In the genomic region with DNA sequence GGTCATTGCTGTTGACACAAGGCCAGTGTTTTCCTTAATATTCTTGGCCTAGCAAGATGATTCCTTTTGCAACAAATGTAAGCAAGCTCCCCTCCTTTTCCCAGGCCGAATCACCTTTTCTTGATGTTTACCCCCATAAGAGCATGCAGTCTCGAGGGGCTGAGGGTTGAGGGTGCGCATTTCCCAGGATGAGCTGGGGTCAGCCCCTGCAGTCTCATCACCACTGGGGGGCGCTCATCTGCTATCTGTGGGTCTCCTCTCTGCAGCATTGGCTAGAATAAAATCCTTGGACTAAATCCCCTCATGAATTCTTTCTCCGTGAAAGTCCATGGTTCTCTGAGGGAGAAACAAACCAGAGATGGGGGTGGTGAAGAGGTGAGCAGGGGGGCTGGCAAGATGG, we compare ENCODE assay signal across 8 mouse cellular contexts.
DNase-seq lines count a peak whose midpoint lies in the region; ATAC-seq and TF ChIP-seq lines count a peak whose summit lies in the region.
"Had no signal": no experiment of that assay in that cellular context is flagged by ENCODE, and none has a peak within 500 bp of the region (broad histone marks: within the 10 kb centered on the region; RNA-seq: fewer than 3 reads in every experiment).

No protein-coding gene starts in this region.

- H3K4me1 ChIP-seq in E14TG2a.4 (replicated peaks; ENCODE audit: low read depth, low read length) = 0 out of 2 replicates have a peak, but pooled peaks cover under 1% of the 10 kb centered on the region
- no peaks in the 10 kb centered on the region for H3K4me1 ChIP-seq in MEL (ENCODE audit: control insufficient read depth in 1 of 2, insufficient read depth in 2 of 2, low read length in 2 of 2)
- peaks cover 3% of the 10 kb centered on the region for H3K4me1 ChIP-seq in embryonic facial prominence, embryonic 10.5 days

- TF ChIP-seq CTCF in layer of hippocampus, adult 2 months (conservative IDR thresholded peaks at IDR 0.05) = peak; percentile 68
- TF ChIP-seq CTCF in E14TG2a.4 (conservative IDR thresholded peaks at IDR 0.05; ENCODE audit: low read length) = peak; percentile 74
- TF ChIP-seq CTCF in MEL (IDR thresholded peaks at IDR 0.05 in 2 of 3, conservative IDR thresholded peaks at IDR 0.05 in 1 of 3; ENCODE audit: control insufficient read depth in 1 of 3, insufficient read depth in 1 of 3, low read depth in 2 of 3, low read length in 3 of 3, poor library complexity in 1 of 3, severe bottlenecking in 1 of 3) = peak; percentile 49 to 75 (median 52); a peak in 5 of 6 replicates

- 69% methylated on average over 5 of the region's 5 CpGs for WGBS in embryonic facial prominence, embryonic 10.5 days

- no peak for TF ChIP-seq EP300 in MEL (IDR thresholded peaks at IDR 0.05; ENCODE audit: low read depth in 1 of 2, low read length in 2 of 2)

- H3K9ac ChIP-seq in MEL (ENCODE audit: control insufficient read depth, low read depth, low read length, poor library complexity, severe bottlenecking) = no peak overlapping the region
- H3K9ac ChIP-seq: embryonic facial prominence, embryonic 13.5 days had no signal

- H3K27me3 ChIP-seq in E14TG2a.4 (ENCODE audit: insufficient read depth, low read length) (no peaks in the 10 kb centered on the region), MEL (ENCODE audit: control insufficient read depth in 1 of 2, insufficient read depth in 2 of 2, low read length in 2 of 2) (no peaks in the 10 kb centered on the region)
- no peaks in the 10 kb centered on the region for H3K27me3 ChIP-seq in embryonic facial prominence, embryonic 10.5 days (replicated peaks; ENCODE audit: low read depth, poor library complexity, severe bottlenecking)
- H3K27me3 ChIP-seq: embryonic facial prominence, embryonic 13.5 days had no signal

- H3K9me3 ChIP-seq in E14TG2a.4 (ENCODE audit: low read length) (no peaks in the 10 kb centered on the region), MEL (replicated peaks; ENCODE audit: insufficient read depth, low read length) (no peaks in the 10 kb centered on the region)
- no peaks in the 10 kb centered on the region for H3K9me3 ChIP-seq in embryonic facial prominence, embryonic 10.5 days
- H3K9me3 ChIP-seq: embryonic facial prominence, embryonic 13.5 days had no signal

- TF ChIP-seq POLR2A in MEL (IDR thresholded peaks at IDR 0.05; ENCODE audit: control insufficient read depth in 1 of 2, insufficient read depth in 1 of 2, low read depth in 1 of 2, low read length in 2 of 2, poor library complexity in 1 of 2) = no peak

- H3K79me2 ChIP-seq in MEL (ENCODE audit: control insufficient read depth, insufficient read depth, low read length, poor library complexity) = no peaks in the 10 kb centered on the region

- peak; percentile 24 for TF ChIP-seq RAD21 in MEL (IDR thresholded peaks at IDR 0.05; ENCODE audit: low read depth, low read length)

- H3K27ac ChIP-seq in layer of hippocampus, adult 2 months = no peak overlapping the region
- H3K27ac ChIP-seq in MEL (ENCODE audit: control insufficient read depth, low read depth, low read length) = no peak overlapping the region
- no peak overlapping the region for H3K27ac ChIP-seq in embryonic facial prominence, embryonic 10.5 days (replicated peaks)
- H3K27ac ChIP-seq: embryonic facial prominence, embryonic 13.5 days had no signal

- no peak overlapping the region for H3K4me3 ChIP-seq in layer of hippocampus, adult 2 months
- H3K4me3 ChIP-seq in E14TG2a.4 (replicated peaks; ENCODE audit: low read length) (no peak overlapping the region), MEL (ENCODE audit: control insufficient read depth in 1 of 2, insufficient read depth in 1 of 2, low read depth in 2 of 2, low read length in 2 of 2) (no peak overlapping the region)
- H3K4me3 ChIP-seq in embryonic facial prominence, embryonic 10.5 days = no peak overlapping the region
- H3K4me3 ChIP-seq: embryonic facial prominence, embryonic 13.5 days had no signal

- peak in 1 of 2 experiments; percentile 55 for DNase-seq in layer of hippocampus, adult 2 months (ENCODE audit: low spot score in 2 of 2)
- DNase-seq in layer of hippocampus, adult 9-11 months = no peak
- peak; percentile 36 for DNase-seq in MEL (ENCODE audit: low read depth, low spot score)
- DNase-seq in embryonic facial prominence, embryonic 10.5 days (ENCODE audit: low spot score) = peak; percentile 35
- no peak for DNase-seq in spleen, adult 12 weeks (ENCODE audit: low spot score)

- H3K36me3 ChIP-seq in E14TG2a.4 (ENCODE audit: insufficient read depth, low read length) (peaks cover 23% of the 10 kb centered on the region), MEL (ENCODE audit: control insufficient read depth in 1 of 2, insufficient read depth in 2 of 2, low read length in 2 of 2) (no peaks in the 10 kb centered on the region; a peak in 1 of 4 replicates)
- H3K36me3 ChIP-seq in embryonic facial prominence, embryonic 10.5 days (replicated peaks) = peaks cover 13% of the 10 kb centered on the region
- H3K36me3 ChIP-seq: embryonic facial prominence, embryonic 13.5 days had no signal

- ATAC-seq in activated CD4-positive, CD25-positive, alpha-beta regulatory T cell, adult 4 months = no peak

TF ChIP-seq in MEL, 35 proteins besides CTCF, POLR2A, EP300 and RAD21:
- TF ChIP-seq MAZ (IDR thresholded peaks at IDR 0.05; ENCODE audit: low read depth, low read length) = no peak
- TF ChIP-seq POLR2AphosphoS5 (IDR thresholded peaks at IDR 0.05; ENCODE audit: borderline replicate concordance, low read depth, low read length) = no peak
- TF ChIP-seq MXI1 (IDR thresholded peaks at IDR 0.05; ENCODE audit: low read depth, low read length) = no peak
- TF ChIP-seq SIN3A (IDR thresholded peaks at IDR 0.05; ENCODE audit: low read length) = no peak
- TF ChIP-seq TBP (IDR thresholded peaks at IDR 0.05; ENCODE audit: low read depth, low read length) = no peak
- no peak for TF ChIP-seq UBTF (IDR thresholded peaks at IDR 0.05; ENCODE audit: borderline replicate concordance, insufficient read depth, low read depth, low read length)
- no peak for TF ChIP-seq MAX (IDR thresholded peaks at IDR 0.05; ENCODE audit: low read length)
- 0 out of 2 replicates have a peak, but pooled peaks have one; percentile 17 for TF ChIP-seq ZC3H11A (IDR thresholded peaks at IDR 0.05; ENCODE audit: low read depth, low read length)
- TF ChIP-seq SMC3 (IDR thresholded peaks at IDR 0.05; ENCODE audit: low read depth, low read length) = peak; percentile 30; the same call in 1 of the 2 replicates

Comparison
In these comparisons a context has a peak if more than half of its experiments do, and no peak if none do; other contexts are left out.
1. DNase-seq: peak in MEL (single experiment) and embryonic facial prominence, embryonic 10.5 days (single experiment); none in layer of hippocampus, adult 9-11 months (single experiment) and spleen, adult 12 weeks (single experiment).
2. Peak in every context shown above with its lines, with median percentiles within 50 percentile points of each other: CTCF ChIP-seq.